ENCODE assay signal across 9 mouse cellular contexts in the genomic region with DNA sequence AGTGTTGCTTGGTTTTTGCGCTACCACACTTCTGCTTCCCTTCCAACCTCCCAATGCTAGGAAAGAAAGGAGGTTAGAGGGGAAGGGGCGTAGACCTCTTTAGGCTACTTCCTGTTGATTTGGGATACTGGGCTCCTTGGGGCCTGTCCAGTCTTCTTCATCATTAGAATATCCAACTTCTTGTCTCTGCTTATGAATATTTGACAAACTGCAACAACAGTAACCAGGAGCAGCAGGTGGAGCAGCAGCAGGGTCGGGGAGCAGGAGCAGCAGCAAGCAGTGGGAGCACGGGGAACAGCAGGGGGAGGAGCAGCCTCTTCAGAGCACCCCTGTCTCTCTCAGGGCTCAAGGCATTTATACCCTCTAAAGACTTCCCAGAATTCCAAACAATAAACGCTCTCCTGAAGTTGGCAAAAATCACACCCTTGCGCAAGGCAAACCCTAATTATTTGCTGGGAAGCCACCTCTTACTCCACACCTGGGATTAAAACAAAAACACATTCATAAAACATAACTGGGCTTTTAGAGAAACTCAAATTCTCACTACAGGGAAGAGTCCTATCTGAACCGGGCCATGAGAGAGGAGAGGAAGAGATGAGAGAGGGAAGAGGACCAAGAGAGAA. TPM values are rescaled to one million over a fixed set of nuclear protein-coding genes. Genes with fewer than 3 reads are reported as not detected.
DNase-seq lines count a peak whose midpoint lies in the region; ATAC-seq lines count a peak whose summit lies in the region.
"Had no signal": no experiment of that assay in that cellular context is flagged by ENCODE, and none has a peak within 500 bp of the region (broad histone marks: within the 10 kb centered on the region; RNA-seq: fewer than 3 reads in every experiment).

No protein-coding gene starts in this region.

- H3K4me3 ChIP-seq in forebrain, embryonic 13.5 days = no peak overlapping the region; the same call in 1 of the 2 replicates
- H3K4me3 ChIP-seq in liver, embryonic 13.5 days (replicated peaks) = peak overlapping the region; percentile 95

- peak overlapping the region; percentile 77 for H3K4me2 ChIP-seq in forebrain, embryonic 13.5 days
- peak overlapping the region; percentile 97 for H3K4me2 ChIP-seq in liver, embryonic 13.5 days

- H3K9me3 ChIP-seq in forebrain, embryonic 13.5 days (replicated peaks) = no peaks in the 10 kb centered on the region
- H3K9me3 ChIP-seq in liver, embryonic 13.5 days (replicated peaks) = no peaks in the 10 kb centered on the region

- no peak for ATAC-seq in forebrain, embryonic 13.5 days
- ATAC-seq in liver, embryonic 13.5 days (ENCODE audit: low read depth) = no peak

- peak overlapping the region; percentile 97 for H3K27ac ChIP-seq in forebrain, embryonic 13.5 days
- H3K27ac ChIP-seq in liver, embryonic 13.5 days = peak overlapping the region; percentile 94

- H3K4me1 ChIP-seq in forebrain, embryonic 13.5 days = peaks cover 31% of the 10 kb centered on the region
- peaks cover 71% of the 10 kb centered on the region for H3K4me1 ChIP-seq in liver, embryonic 13.5 days (replicated peaks)

- peak overlapping the region; percentile 80 for H3K9ac ChIP-seq in forebrain, embryonic 13.5 days
- H3K9ac ChIP-seq in liver, embryonic 13.5 days = peak overlapping the region; percentile 93

- DNase-seq in heart, adult 11 months = peak; percentile 91
- no peak for DNase-seq in heart, postnatal 36 days
- peak; percentile 18 for DNase-seq in 416B (ENCODE audit: low read depth)
- no peak for DNase-seq in liver, embryonic 13.5 days
- DNase-seq in adrenal gland, postnatal 36 days = no peak
- no peak for DNase-seq in embryo, embryonic 10 days (ENCODE audit: low spot score)
- no peak for DNase-seq in adrenal gland, adult 18-20 months (ENCODE audit: low spot score in 2 of 2)
- DNase-seq: right cerebral cortex, postnatal 4 days had no signal

- no peaks in the 10 kb centered on the region for H3K27me3 ChIP-seq in forebrain, embryonic 13.5 days
- H3K27me3 ChIP-seq in liver, embryonic 13.5 days = no peaks in the 10 kb centered on the region

- 81% methylated on average over 7 of the region's 7 CpGs for WGBS in forebrain, embryonic 13.5 days
- WGBS in liver, embryonic 13.5 days (ENCODE audit: insufficient replicate concordance) = 72% methylated on average over 7 of the region's 7 CpGs

- peaks cover 12% of the 10 kb centered on the region for H3K36me3 ChIP-seq in forebrain, embryonic 13.5 days (ENCODE audit: poor library complexity, severe bottlenecking)
- peaks cover 24% of the 10 kb centered on the region for H3K36me3 ChIP-seq in liver, embryonic 13.5 days

- intact Hi-C loops in heart, postnatal 36 days (cut with DNase I) = no loop called here

RNA-seq across cellular contexts. Expression of gene Birc5, which starts 1.3 kb away (rescaled TPM):
- 1 to 10 TPM in 1 of 2 experiments, under 1 TPM in 1; 0.80 to 1.1 TPM for total RNA-seq in heart, postnatal 36 days (2021)
- 231 and 243 TPM in 2 replicates for polyA plus RNA-seq in forebrain, embryonic 13.5 days (2015; fragmentation: Nextera tagmentation; extraction: Ambion mirVana)
- polyA plus RNA-seq in liver, embryonic 13.5 days (2015; fragmentation: Nextera tagmentation; extraction: Ambion mirVana) = 407 and 437 TPM in 2 replicates
- 1 to 10 TPM; 5.0 to 5.4 TPM for total RNA-seq in adrenal gland, postnatal 36 days (2021)
- 1 to 10 TPM in 1 of 2 experiments, under 1 TPM in 1; 0.61 to 1.2 TPM for total RNA-seq in adrenal gland, adult 18-20 months (2021)

RNA-seq across cellular contexts. Expression of gene Tmem235, which starts 12.8 kb away (rescaled TPM):
- not detected for total RNA-seq in heart, postnatal 36 days (2021)
- not detected in 2 replicates for polyA plus RNA-seq in forebrain, embryonic 13.5 days (2015; fragmentation: Nextera tagmentation; extraction: Ambion mirVana)
- polyA plus RNA-seq in liver, embryonic 13.5 days (2015; fragmentation: Nextera tagmentation; extraction: Ambion mirVana) = not detected in 2 replicates
- total RNA-seq in adrenal gland, postnatal 36 days (2021) = not detected
- total RNA-seq in adrenal gland, adult 18-20 months (2021) = not detected

RNA-seq across cellular contexts. Expression of gene Tk1, which starts 21.8 kb away (rescaled TPM):
- total RNA-seq in heart, postnatal 36 days (2021) = 1 to 10 TPM; 2.0 to 3.0 TPM
- polyA plus RNA-seq in forebrain, embryonic 13.5 days (2015; fragmentation: Nextera tagmentation; extraction: Ambion mirVana) = 103 and 104 TPM in 2 replicates
- 150 TPM in 2 replicates for polyA plus RNA-seq in liver, embryonic 13.5 days (2015; fragmentation: Nextera tagmentation; extraction: Ambion mirVana)
- 1 to 10 TPM; 7.9 to 8.8 TPM for total RNA-seq in adrenal gland, postnatal 36 days (2021)
- total RNA-seq in adrenal gland, adult 18-20 months (2021) = 1 to 10 TPM; 2.2 to 3.8 TPM

RNA-seq across cellular contexts. Expression of gene Afmid, which starts 22.0 kb away (rescaled TPM):
- total RNA-seq in heart, postnatal 36 days (2021) = 1 to 10 TPM; 3.1 TPM
- 7.4 and 7.5 TPM in 2 replicates for polyA plus RNA-seq in forebrain, embryonic 13.5 days (2015; fragmentation: Nextera tagmentation; extraction: Ambion mirVana)
- 7.8 and 8.8 TPM in 2 replicates for polyA plus RNA-seq in liver, embryonic 13.5 days (2015; fragmentation: Nextera tagmentation; extraction: Ambion mirVana)
- total RNA-seq in adrenal gland, postnatal 36 days (2021) = 1 to 10 TPM; 6.5 to 8.6 TPM
- total RNA-seq in adrenal gland, adult 18-20 months (2021) = 1 to 10 TPM; 4.7 to 6.1 TPM

RNA-seq across cellular contexts. Expression of gene Tha1, which starts 25.6 kb away (rescaled TPM):
- 1 to 10 TPM; 6.9 to 8.2 TPM for total RNA-seq in heart, postnatal 36 days (2021)
- polyA plus RNA-seq in forebrain, embryonic 13.5 days (2015; fragmentation: Nextera tagmentation; extraction: Ambion mirVana) = 2.3 and 2.5 TPM in 2 replicates
- polyA plus RNA-seq in liver, embryonic 13.5 days (2015; fragmentation: Nextera tagmentation; extraction: Ambion mirVana) = 1.4 and 1.9 TPM in 2 replicates
- total RNA-seq in adrenal gland, postnatal 36 days (2021) = 10 to 100 TPM; 10.3 to 13.3 TPM
- 10 to 100 TPM in 1 of 2 experiments, 1 to 10 TPM in 1; 9.4 to 13.0 TPM for total RNA-seq in adrenal gland, adult 18-20 months (2021)

Comparison
In these comparisons a context has a peak if more than half of its experiments do, and no peak if none do; other contexts are left out.
1. DNase-seq: peak in heart, adult 11 months (single experiment) and 416B (single experiment); none in heart, postnatal 36 days (0 of 2), liver, embryonic 13.5 days (single experiment), adrenal gland, postnatal 36 days (0 of 2), embryo, embryonic 10 days (single experiment) and adrenal gland, adult 18-20 months (0 of 2).